Mouse (Mus musculus): Measurements from ENCODE around the gene Lpar3. TPM values are rescaled to one million over a fixed set of nuclear protein-coding genes. Genes with fewer than 3 reads are reported as not detected.

Gene Lpar3
- polyA plus RNA-seq, 1 experiment from 2014 or later: 27.0 TPM

GRCm38 (mm10) chr3:146275360-146276025 lies 54.7 kb downstream of the Lpar3 start:
- no peak for DNase-seq (ENCODE audit: low spot score)
- Histone ChIP-seq H3K9me3 (no peaks in the 10 kb centered on the region), H3K27me3 (ENCODE audit: insufficient read depth, poor library complexity, severe bottlenecking) (no peaks in the 10 kb centered on the region), H3K27ac (peak overlapping the region; percentile 83), H3K4me1 (peaks cover 78% of the 10 kb centered on the region), H3K4me3 (no peak overlapping the region), H3K36me3 (no peaks in the 10 kb centered on the region)
- WGBS: 59% methylated on average over 11 of the region's 11 CpGs

GRCm38 (mm10) chr3:146276026-146276409 lies 55.3 kb downstream of the Lpar3 start:
- Histone ChIP-seq H3K4me3 (no peak overlapping the region), H3K36me3 (no peaks in the 10 kb centered on the region), H3K4me1 (peaks cover 81% of the 10 kb centered on the region), H3K9me3 (no peaks in the 10 kb centered on the region), H3K27me3 (ENCODE audit: insufficient read depth, poor library complexity, severe bottlenecking) (no peaks in the 10 kb centered on the region), H3K27ac (peak overlapping the region; percentile 83)
- WGBS: 26% methylated on average over 4 of the region's 4 CpGs
- DNase-seq (ENCODE audit: low spot score): peak; percentile 75

GRCm38 (mm10) chr3:146276991-146277390 lies 56.2 kb downstream of the Lpar3 start:
- 83% methylated on average over 4 of the region's 4 CpGs for WGBS
- Histone ChIP-seq H3K36me3 (no peaks in the 10 kb centered on the region), H3K27ac (peak overlapping the region; percentile 73; the same call in 1 of the 2 replicates), H3K4me1 (peaks cover 81% of the 10 kb centered on the region), H3K9me3 (no peaks in the 10 kb centered on the region), H3K4me3 (no peak overlapping the region), H3K27me3 (ENCODE audit: insufficient read depth, poor library complexity, severe bottlenecking) (no peaks in the 10 kb centered on the region)
- peak; percentile 36 for DNase-seq (ENCODE audit: low spot score)

GRCm38 (mm10) chr3:146277456-146277855 lies 56.7 kb downstream of the Lpar3 start:
- peak overlapping the region; percentile 73; the same call in 1 of the 2 replicates for H3K27ac ChIP-seq
- WGBS: 67% methylated on average over 11 of the region's 11 CpGs
- peaks cover 79% of the 10 kb centered on the region for H3K4me1 ChIP-seq
- no peaks in the 10 kb centered on the region for H3K27me3 ChIP-seq (ENCODE audit: insufficient read depth, poor library complexity, severe bottlenecking)
- no peaks in the 10 kb centered on the region for H3K36me3 ChIP-seq
- H3K4me3 ChIP-seq: no peak overlapping the region
- H3K9me3 ChIP-seq: no peaks in the 10 kb centered on the region
- peak; percentile 79 for DNase-seq (ENCODE audit: low spot score)

- Histone ChIP-seq H3K27ac (peak overlapping the region; percentile 81), H3K27me3 (ENCODE audit: insufficient read depth, poor library complexity, severe bottlenecking) (no peaks in the 10 kb centered on the region), H3K9me3 (no peaks in the 10 kb centered on the region), H3K36me3 (peaks cover 2% of the 10 kb centered on the region; the same call in 1 of the 2 replicates), H3K4me1 (peaks cover 70% of the 10 kb centered on the region), H3K4me3 (no peak overlapping the region; the same call in 1 of the 2 replicates)
- peak; percentile 92 for DNase-seq (ENCODE audit: low spot score)
- WGBS: 41% methylated on average over 13 of the region's 13 CpGs
Observed at GRCm38 (mm10) chr3:146278195-146279140, 57.7 kb downstream of the Lpar3 start.

- DNase-seq (ENCODE audit: low spot score): peak; percentile 62
- Histone ChIP-seq H3K36me3 (peaks cover 26% of the 10 kb centered on the region), H3K27ac (no peak overlapping the region), H3K27me3 (ENCODE audit: insufficient read depth, poor library complexity, severe bottlenecking) (no peaks in the 10 kb centered on the region), H3K4me3 (no peak overlapping the region), H3K9me3 (no peaks in the 10 kb centered on the region), H3K4me1 (peaks cover 22% of the 10 kb centered on the region)
- WGBS: 62% methylated on average over 3 of the region's 3 CpGs
Observed at GRCm38 (mm10) chr3:146283732-146284361, 63.1 kb downstream of the Lpar3 start.

- Histone ChIP-seq H3K36me3 (peaks cover 26% of the 10 kb centered on the region), H3K4me3 (no peak overlapping the region), H3K27ac (no peak overlapping the region), H3K4me1 (peaks cover 6% of the 10 kb centered on the region; the same call in 1 of the 2 replicates), H3K9me3 (no peaks in the 10 kb centered on the region), H3K27me3 (ENCODE audit: insufficient read depth, poor library complexity, severe bottlenecking) (no peaks in the 10 kb centered on the region)
- WGBS: 76% methylated on average over 4 of the region's 4 CpGs
- DNase-seq (ENCODE audit: low spot score): peak; percentile 11
Observed at GRCm38 (mm10) chr3:146286118-146286517, 65.4 kb downstream of the Lpar3 start.

GRCm38 (mm10) chr3:146291928-146292327 lies 71.2 kb downstream of the Lpar3 start:
- H3K4me1 ChIP-seq: peaks cover 10% of the 10 kb centered on the region
- peaks cover 8% of the 10 kb centered on the region; the same call in 1 of the 2 replicates for H3K36me3 ChIP-seq
- H3K4me3 ChIP-seq: no peak overlapping the region
- H3K27ac ChIP-seq: no peak overlapping the region
- peak; percentile 20 for DNase-seq (ENCODE audit: low spot score)
- no peaks in the 10 kb centered on the region for H3K27me3 ChIP-seq (ENCODE audit: insufficient read depth, poor library complexity, severe bottlenecking)
- H3K9me3 ChIP-seq: no peaks in the 10 kb centered on the region
- WGBS: 65% methylated on average over 3 of the region's 3 CpGs

GRCm38 (mm10) chr3:146292515-146292914 lies 71.8 kb downstream of the Lpar3 start:
- Histone ChIP-seq H3K4me3 (no peak overlapping the region), H3K36me3 (peaks cover 8% of the 10 kb centered on the region; the same call in 1 of the 2 replicates), H3K9me3 (no peaks in the 10 kb centered on the region), H3K27ac (no peak overlapping the region), H3K4me1 (peaks cover 7% of the 10 kb centered on the region; the same call in 1 of the 2 replicates), H3K27me3 (ENCODE audit: insufficient read depth, poor library complexity, severe bottlenecking) (no peaks in the 10 kb centered on the region)
- no peak for DNase-seq (ENCODE audit: low spot score)
- WGBS: 81% methylated on average over 5 of the region's 5 CpGs

GRCm38 (mm10) chr3:146302451-146302850 lies 81.7 kb downstream of the Lpar3 start:
- DNase-seq (ENCODE audit: low spot score): peak; percentile 27
- H3K4me1 ChIP-seq: peaks cover 10% of the 10 kb centered on the region
- no peaks in the 10 kb centered on the region for H3K36me3 ChIP-seq
- H3K4me3 ChIP-seq: no peak overlapping the region
- H3K27ac ChIP-seq: no peak overlapping the region
- H3K9me3 ChIP-seq: no peaks in the 10 kb centered on the region
- H3K27me3 ChIP-seq (ENCODE audit: insufficient read depth, poor library complexity, severe bottlenecking): no peaks in the 10 kb centered on the region
- 83% methylated on average over 3 of the region's 3 CpGs for WGBS

- 85% methylated on average over 5 of the region's 5 CpGs for WGBS
Observed at GRCm38 (mm10) chr3:146303194-146303593, 82.4 kb downstream of the Lpar3 start.

GRCm38 (mm10) chr3:146304556-146305405 lies 84.0 kb downstream of the Lpar3 start:
- Histone ChIP-seq H3K9me3 (no peaks in the 10 kb centered on the region), H3K4me1 (peaks cover 20% of the 10 kb centered on the region), H3K4me3 (no peak overlapping the region), H3K27me3 (ENCODE audit: insufficient read depth, poor library complexity, severe bottlenecking) (no peaks in the 10 kb centered on the region), H3K36me3 (no peaks in the 10 kb centered on the region), H3K27ac (no peak overlapping the region)
- WGBS: 81% methylated on average over 21 of the region's 21 CpGs
- peak; percentile 66 for DNase-seq (ENCODE audit: low spot score)

More at GRCm38 (mm10) chr3:146303194-146303593, 82.4 kb downstream of the Lpar3 start:
- DNase-seq (ENCODE audit: low spot score): peak; percentile 42
- Histone ChIP-seq H3K27ac (no peak overlapping the region), H3K36me3 (no peaks in the 10 kb centered on the region), H3K9me3 (no peaks in the 10 kb centered on the region), H3K4me3 (no peak overlapping the region), H3K27me3 (ENCODE audit: insufficient read depth, poor library complexity, severe bottlenecking) (no peaks in the 10 kb centered on the region), H3K4me1 (peaks cover 17% of the 10 kb centered on the region)

Data from heart, embryonic 10.5 days (tissue).